Mouse (Mus musculus) embryonic fibroblast, embryonic 13.5 days (primary cell): Measurements from ENCODE around the gene Sult4a1.

Experiments used
- CTCF ChIP-seq: IDR thresholded peaks from 2 replicates; pipeline ENCODE4 v1.5.1; 2011; ENCODE audit warnings: mild to moderate bottlenecking, control low read depth, low read length, moderate library complexity, borderline replicate concordance; ENCODE audit not compliant: insufficient read depth
- POLR2A ChIP-seq: IDR thresholded peaks from 2 replicates; pipeline ENCODE4 v1.6.1; 2011; ENCODE audit warnings: low read depth, mild to moderate bottlenecking, control low read depth, low read length, moderate library complexity

GRCm38 (mm10) chr15:84069455-84070050 is 36.0 kb downstream of the Sult4a1 start:
- TF ChIP-seq CTCF: no peak
- no peak for TF ChIP-seq POLR2A
